Mouse (Mus musculus) CH12F3 (cell line): ENCODE results near the gene C2cd4a.

Experiments used
- in situ Hi-C: fragments of 300-500 bp; cut with MboI; formaldehyde crosslinking; loops from 2 replicates; pipeline ENCODE4 v1.14.3; 2020; ENCODE audit warnings: low sequenced_read_pairs

The C2cd4a gene

DNA sequence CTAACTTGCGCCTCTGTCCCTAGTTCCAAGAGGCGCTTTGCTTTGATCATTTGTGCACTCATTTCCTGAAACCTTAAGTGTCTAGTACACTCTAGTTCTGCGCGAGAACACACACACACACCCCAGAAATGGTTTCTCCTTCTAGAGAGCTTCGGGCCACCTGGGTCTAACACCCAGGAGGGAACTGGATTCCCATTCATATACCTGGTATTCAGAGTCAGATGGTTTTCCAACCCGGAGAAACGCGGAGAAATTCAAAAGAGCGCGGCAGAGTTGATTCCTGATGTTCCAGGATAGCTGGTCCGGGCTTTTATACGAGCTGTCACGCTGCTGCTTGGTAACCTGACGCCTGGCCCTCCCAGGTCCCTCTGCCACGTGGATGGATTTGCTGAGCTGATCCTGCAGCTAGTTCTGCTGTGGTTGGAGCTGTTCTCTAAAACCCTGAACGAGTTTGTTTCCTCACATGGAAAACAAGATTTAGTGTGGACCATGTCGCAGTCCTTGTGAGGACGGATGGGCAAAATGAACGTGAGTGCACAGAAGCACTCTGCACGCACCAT, at the start of gene C2cd4a:
Gene C2cd4a (minus strand): TSS at position 285 of the 560 bp plus-strand sequence.
- in situ Hi-C loops = no loop called here

GRCm38 (mm10) chr9:67878197-67878769, 46.2 kb upstream of the C2cd4a start:
- in situ Hi-C loops = no loop called here

- in situ Hi-C loops = no loop called here
Observed at GRCm38 (mm10) chr9:67877081-67877718, 45.1 kb upstream of the C2cd4a start.

GRCm38 (mm10) chr9:67875337-67875736, 43.2 kb upstream of the C2cd4a start:
- in situ Hi-C loops = no loop called here

GRCm38 (mm10) chr9:67874522-67875222, 42.5 kb upstream of the C2cd4a start:
- in situ Hi-C loops = no loop called here

DNA sequence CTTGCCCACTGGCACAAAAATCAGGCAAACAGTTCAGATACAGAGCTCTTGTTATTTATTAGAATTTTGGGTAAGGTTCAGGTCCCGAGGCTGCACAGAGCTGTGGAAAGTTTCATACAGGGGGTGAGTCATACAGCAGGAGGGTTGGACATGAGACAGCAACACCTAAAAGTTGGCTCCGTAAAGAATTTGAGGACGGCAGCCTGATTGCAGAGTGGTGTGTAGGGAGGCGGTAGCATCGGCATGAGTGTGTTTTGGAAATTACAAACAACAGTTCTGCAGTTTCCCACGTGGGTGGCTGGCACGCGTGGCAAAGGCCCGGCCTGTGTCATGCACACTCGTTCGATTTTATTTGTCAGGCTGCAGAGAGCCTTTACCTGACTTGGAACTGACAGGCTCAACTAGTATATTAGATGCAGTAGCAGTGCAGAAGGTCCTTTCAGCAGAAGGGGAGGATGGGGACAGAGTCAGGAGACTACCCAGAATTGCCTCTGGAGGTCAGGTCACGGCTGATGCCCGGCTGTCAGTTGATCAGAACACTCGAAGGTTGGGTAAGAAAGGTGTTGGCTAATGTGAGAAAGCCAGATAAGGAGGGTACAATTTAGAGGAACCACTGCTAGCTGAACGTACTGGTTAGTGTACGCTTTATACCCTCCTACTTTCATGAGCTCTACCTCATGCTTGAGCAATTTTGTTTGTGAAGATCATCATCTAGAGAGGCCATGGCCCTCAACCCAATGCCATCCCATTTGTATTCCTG, 37.7 kb upstream of the C2cd4a start:
- in situ Hi-C loops = no loop called here

DNA sequence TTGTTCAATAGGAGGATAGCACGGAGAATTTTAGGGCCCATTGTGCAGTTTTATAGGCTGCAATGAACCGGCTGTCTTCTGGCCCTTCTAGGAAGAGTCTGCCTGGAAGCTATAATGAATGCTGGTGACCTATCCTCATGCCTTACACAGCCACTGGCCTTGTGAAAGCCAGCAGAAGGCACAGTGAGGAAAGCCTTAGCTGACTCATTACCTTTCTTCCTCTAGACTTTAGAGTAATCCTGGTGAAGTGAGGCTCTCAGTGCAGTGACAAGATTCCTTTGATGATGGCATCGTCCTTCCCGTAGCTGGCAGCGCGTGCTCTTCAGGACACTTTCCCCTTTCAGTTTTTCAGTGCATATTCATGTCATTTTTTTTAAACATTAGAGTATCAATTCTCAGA, 35.3 kb upstream of the C2cd4a start:
- in situ Hi-C loops = no loop called here

- in situ Hi-C loops = no loop called here
Observed at GRCm38 (mm10) chr9:67865411-67865810, 33.3 kb upstream of the C2cd4a start.

GRCm38 (mm10) chr9:67864011-67864410, 31.9 kb upstream of the C2cd4a start:
- in situ Hi-C loops = no loop called here

DNA sequence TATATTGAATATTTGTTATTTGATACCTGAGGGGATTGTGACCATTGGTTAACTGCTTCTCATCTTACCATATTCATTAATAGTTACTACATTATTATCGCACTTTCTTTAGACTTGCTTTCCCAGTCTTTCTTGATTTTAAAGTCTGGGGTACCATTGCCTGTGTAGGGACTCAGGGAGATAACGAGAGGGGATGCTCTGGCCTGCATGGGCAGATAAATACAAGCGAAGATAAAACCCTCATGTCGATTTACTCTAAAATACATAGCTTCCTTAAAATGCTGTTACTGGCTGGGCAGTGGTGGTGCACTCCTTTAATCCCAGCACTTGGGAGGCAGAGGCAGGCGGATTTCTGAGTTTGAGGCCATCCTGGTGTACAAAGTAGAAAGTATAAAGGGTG, 31.2 kb upstream of the C2cd4a start:
- in situ Hi-C loops = no loop called here

GRCm38 (mm10) chr9:67860273-67860672, 28.1 kb upstream of the C2cd4a start:
- in situ Hi-C loops = no loop called here

DNA sequence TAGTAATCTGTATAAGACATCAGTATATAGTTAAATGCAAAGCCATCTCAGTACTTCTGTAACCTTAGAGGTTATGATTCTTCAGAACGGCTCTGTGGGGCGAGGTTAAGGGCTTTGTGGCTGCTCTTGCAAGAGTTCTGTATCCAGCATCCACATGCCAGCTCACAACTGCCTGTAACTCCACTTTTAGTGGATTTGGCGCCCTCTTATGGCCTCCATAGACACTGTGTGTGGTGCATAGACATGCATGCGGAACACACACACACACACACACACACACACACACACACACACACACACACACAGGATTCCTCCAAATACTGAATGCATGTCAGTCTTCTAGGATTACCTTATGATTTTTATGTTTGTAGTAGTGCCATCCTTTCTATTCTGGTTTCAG, 19.0 kb upstream of the C2cd4a start:
- in situ Hi-C loops = no loop called here

- in situ Hi-C loops = no loop called here
Observed at GRCm38 (mm10) chr9:67849846-67850245, 17.7 kb upstream of the C2cd4a start.

DNA sequence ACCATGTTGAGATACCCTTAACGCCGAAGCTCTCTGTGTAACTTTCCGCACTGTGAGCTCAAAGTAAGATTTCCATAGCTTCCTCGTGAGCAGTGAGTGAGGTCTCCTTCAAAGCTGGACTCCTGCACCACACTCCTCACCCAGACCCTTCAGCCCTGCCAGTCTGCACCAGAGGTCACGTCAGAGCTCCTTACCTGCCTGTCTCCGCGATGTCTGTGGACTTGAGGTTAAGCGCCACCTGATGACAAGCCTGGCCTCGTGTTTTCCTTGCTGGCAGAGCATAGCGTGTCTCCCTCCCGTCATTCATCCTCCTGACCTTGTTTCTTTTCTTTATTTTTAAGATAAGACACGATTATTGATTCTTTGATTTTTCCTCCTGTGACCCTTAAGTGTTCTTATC, 17.3 kb upstream of the C2cd4a start:
- in situ Hi-C loops = no loop called here

DNA sequence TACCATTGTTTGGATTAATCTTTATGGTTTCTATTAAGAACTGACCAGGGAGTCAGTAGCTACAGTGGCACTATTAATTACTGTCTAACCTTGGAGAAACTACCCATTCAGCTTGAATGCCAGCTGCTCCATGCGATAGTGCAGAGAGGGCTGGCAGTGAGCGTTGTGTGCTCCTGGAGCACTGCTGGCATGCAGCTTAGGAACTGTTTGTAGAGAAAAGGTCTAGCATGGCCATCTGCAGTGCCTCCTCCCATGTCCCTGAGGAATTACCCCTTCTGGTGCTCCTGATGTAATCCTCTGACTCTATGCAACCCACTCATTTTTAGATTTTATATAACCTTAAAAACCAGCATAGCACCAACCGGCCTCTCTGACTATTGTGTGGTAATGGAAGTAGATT, 15.5 kb upstream of the C2cd4a start:
- in situ Hi-C loops = no loop called here

- in situ Hi-C loops = no loop called here
Observed at GRCm38 (mm10) chr9:67846089-67846488, 14.0 kb upstream of the C2cd4a start.

DNA sequence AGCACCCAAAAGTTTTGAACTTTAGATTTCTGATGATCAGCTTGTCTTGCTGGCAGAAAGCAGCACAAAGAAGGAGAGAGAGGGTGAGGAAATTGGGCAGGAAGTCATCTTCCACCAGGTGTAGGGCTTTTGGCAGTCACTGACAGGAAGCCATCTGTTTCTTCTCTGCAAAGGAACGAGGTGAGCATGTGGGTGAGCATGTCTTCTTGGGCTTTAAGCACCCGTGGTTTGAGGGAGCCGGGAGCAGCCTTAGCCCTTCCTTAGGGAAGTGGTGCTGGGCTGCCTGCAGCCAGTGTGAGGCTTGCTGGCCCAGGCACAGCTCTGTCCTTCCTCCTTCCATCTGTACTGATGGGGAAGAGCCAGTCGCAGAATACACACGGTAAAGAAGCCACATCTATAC, 13.5 kb upstream of the C2cd4a start:
- in situ Hi-C loops = no loop called here

- in situ Hi-C loops = no loop called here
Observed at GRCm38 (mm10) chr9:67845012-67845411, 12.9 kb upstream of the C2cd4a start.

GRCm38 (mm10) chr9:67842797-67843196, 10.7 kb upstream of the C2cd4a start:
- in situ Hi-C loops = no loop called here

DNA sequence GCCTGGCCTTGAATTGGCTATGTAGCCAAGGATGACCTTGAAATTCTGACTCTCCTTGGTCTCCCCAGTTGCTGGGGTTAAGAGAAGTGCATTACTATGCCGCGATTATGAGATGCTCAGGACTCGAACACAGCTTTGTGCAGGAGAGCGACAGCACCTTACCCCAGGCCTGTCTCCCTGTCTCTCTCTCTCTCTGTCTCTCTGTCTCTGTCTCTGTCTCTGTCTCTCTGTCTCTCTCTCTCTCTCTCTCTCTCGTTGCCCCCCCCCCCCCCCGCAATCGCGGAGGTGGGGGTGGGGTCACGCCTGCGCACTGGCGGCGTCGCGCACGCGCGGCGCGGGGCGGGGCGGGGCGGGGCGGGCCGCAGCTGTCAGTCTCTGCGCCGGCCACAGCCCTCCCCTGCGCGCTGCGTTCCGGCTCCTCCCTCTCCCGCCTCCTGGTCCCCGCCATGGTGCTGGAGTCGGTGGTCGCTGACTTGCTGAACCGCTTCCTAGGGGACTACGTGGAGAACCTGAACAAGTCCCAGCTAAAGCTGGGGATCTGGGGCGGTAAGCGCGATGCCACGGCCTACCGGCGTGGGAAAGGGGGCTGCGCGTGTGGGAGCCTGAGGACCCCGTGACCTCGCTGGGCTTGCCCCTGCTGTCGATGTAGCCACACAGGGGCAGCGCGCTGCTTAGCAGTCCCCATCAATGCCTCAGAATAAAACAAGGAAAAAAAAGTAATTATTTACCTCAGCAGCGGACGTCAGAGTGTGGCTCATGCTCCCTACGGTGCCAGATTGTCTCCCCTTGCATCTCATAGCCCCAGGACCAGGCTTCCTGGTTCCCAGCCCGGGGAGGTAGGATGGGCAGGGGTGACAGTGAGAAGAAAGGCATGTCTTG, 8.1 kb upstream of the C2cd4a start, which contains the start of gene Vps13c:
Gene Vps13c (plus strand): TSS at position 416 of the 879 bp plus-strand sequence.
- in situ Hi-C loops = no loop called here
